Mouse (Mus musculus) bone marrow, adult 2 months (tissue): ENCODE measurements around the gene Cdkl3. TPM values are rescaled to one million over a fixed set of nuclear protein-coding genes. Genes with fewer than 3 reads are reported as not detected.

Source experiments
- H3K27ac ChIP-seq: fragments of 200-500 bp; 2 replicates; pipeline ENCODE4 v1.5.1; 2012; ENCODE audit warnings: low read depth, mild to moderate bottlenecking, control low read depth, inconsistent platforms, low read length; ENCODE audit not compliant: control insufficient read depth, poor library complexity, insufficient read depth
- H3K4me1 ChIP-seq: fragments of 200-500 bp; 2 replicates; pipeline ENCODE4 v1.6.1; 2011; ENCODE audit warnings: low read length; ENCODE audit not compliant: control insufficient read depth, insufficient read depth
- H3K4me3 ChIP-seq: fragments of 200-500 bp; replicated peaks from 2 replicates; pipeline ENCODE3; 2011; ENCODE audit warnings: mild to moderate bottlenecking, low read depth, low read length, control low read depth; ENCODE audit not compliant: control insufficient read depth
- CTCF ChIP-seq: fragments of 200-500 bp; IDR thresholded peaks from 2 replicates; pipeline ENCODE4 v1.5.1; 2011; ENCODE audit warnings: low read length, control low read depth; ENCODE audit not compliant: control insufficient read depth, insufficient read depth
- POLR2A ChIP-seq: fragments of 200-500 bp; IDR thresholded peaks from 2 replicates; pipeline ENCODE4 v1.6.1; 2011; ENCODE audit warnings: low read depth, mild to moderate bottlenecking, control low read depth, low read length, borderline replicate concordance; ENCODE audit not compliant: control insufficient read depth
- WGBS: fragments of 180-500 bp; shearing (Covaris S2); methylation state at CpG from one replicate; pipeline ENCODE4 v1.1.7; 2018; 5-methylcytosine and 5-hydroxymethylcytosine counted together
- polyA plus RNA-seq: library from polyadenylated mRNA; stranded (reverse); fragments of >200 nt; gene quantifications from 2 replicates; pipeline ENCODE4 v1.2.4, GENCODE M21; 2011; ENCODE audit warnings: low replicate concordance; ENCODE audit not compliant: missing spikeins, insufficient read depth, insufficient read length

Gene Cdkl3
- polyA plus RNA-seq, 1 experiment: 6.7 TPM

- WGBS: 40% methylated on average over 4 of the region's 4 CpGs
- Histone ChIP-seq H3K4me1 (peaks cover 17% of the 10 kb centered on the region), H3K4me3 (no peak overlapping the region), H3K27ac (no peak overlapping the region)
- no peak for TF ChIP-seq CTCF
- TF ChIP-seq POLR2A: no peak
Observed at GRCm38 (mm10) chr11:52077939-52078338, 73.9 kb downstream of the Cdkl3 start.

GRCm38 (mm10) chr11:52079978-52080377 is 76.0 kb downstream of the Cdkl3 start:
- no peak for TF ChIP-seq POLR2A
- TF ChIP-seq CTCF: no peak
- 2% methylated on average over 5 of the region's 5 CpGs for WGBS
- Histone ChIP-seq H3K4me1 (peaks cover 12% of the 10 kb centered on the region), H3K27ac (no peak overlapping the region), H3K4me3 (no peak overlapping the region)

GRCm38 (mm10) chr11:52080656-52081055 is 76.6 kb downstream of the Cdkl3 start:
- TF ChIP-seq POLR2A: no peak
- no peak for TF ChIP-seq CTCF
- peaks cover 10% of the 10 kb centered on the region for H3K4me1 ChIP-seq
- WGBS: 84% methylated on average over 2 of the region's 2 CpGs
- H3K27ac ChIP-seq: no peak overlapping the region
- H3K4me3 ChIP-seq: no peak overlapping the region

- 78% methylated on average over 4 of the region's 4 CpGs for WGBS
- no peak overlapping the region for H3K27ac ChIP-seq
- peaks cover 1% of the 10 kb centered on the region for H3K4me1 ChIP-seq
- H3K4me3 ChIP-seq: no peak overlapping the region
- TF ChIP-seq CTCF: no peak
- TF ChIP-seq POLR2A: no peak
Observed at GRCm38 (mm10) chr11:52085857-52086203, 81.8 kb downstream of the Cdkl3 start.

GRCm38 (mm10) chr11:52086204-52086864 is 82.3 kb downstream of the Cdkl3 start:
- WGBS: 51% methylated on average over 9 of the region's 9 CpGs
- no peak for TF ChIP-seq CTCF
- TF ChIP-seq POLR2A: no peak
- Histone ChIP-seq H3K4me3 (no peak overlapping the region), H3K4me1 (peaks cover 1% of the 10 kb centered on the region), H3K27ac (no peak overlapping the region)

GRCm38 (mm10) chr11:52089291-52089690 is 85.3 kb downstream of the Cdkl3 start:
- no peak for TF ChIP-seq POLR2A
- TF ChIP-seq CTCF: no peak
- no peak overlapping the region for H3K27ac ChIP-seq

GRCm38 (mm10) chr11:52091261-52091660 is 87.2 kb downstream of the Cdkl3 start:
- peaks cover 1% of the 10 kb centered on the region for H3K4me1 ChIP-seq
- no peak overlapping the region for H3K4me3 ChIP-seq
- no peak overlapping the region for H3K27ac ChIP-seq
- TF ChIP-seq POLR2A (no peak), CTCF (no peak)
- WGBS: 84% methylated on average over 9 of the region's 9 CpGs

More at GRCm38 (mm10) chr11:52089291-52089690, 85.3 kb downstream of the Cdkl3 start:
- peaks cover 1% of the 10 kb centered on the region for H3K4me1 ChIP-seq
- H3K4me3 ChIP-seq: no peak overlapping the region
- WGBS: 82% methylated on average over 8 of the region's 8 CpGs

- no peak overlapping the region for H3K27ac ChIP-seq
- 74% methylated on average over 5 of the region's 5 CpGs for WGBS
Observed at GRCm38 (mm10) chr11:52094568-52094967, 90.5 kb downstream of the Cdkl3 start.

GRCm38 (mm10) chr11:52097016-52097415 is 93.0 kb downstream of the Cdkl3 start:
- no peak for TF ChIP-seq POLR2A
- TF ChIP-seq CTCF: no peak
- 62% methylated on average over 3 of the region's 3 CpGs for WGBS
- H3K4me1 ChIP-seq: peaks cover 2% of the 10 kb centered on the region; the same call in 1 of the 2 replicates
- H3K27ac ChIP-seq: no peak overlapping the region
- H3K4me3 ChIP-seq: no peak overlapping the region

More at GRCm38 (mm10) chr11:52094568-52094967, 90.5 kb downstream of the Cdkl3 start:
- H3K4me3 ChIP-seq: no peak overlapping the region
- TF ChIP-seq POLR2A: no peak
- no peak for TF ChIP-seq CTCF
- peaks cover 2% of the 10 kb centered on the region; the same call in 1 of the 2 replicates for H3K4me1 ChIP-seq
